Mouse (Mus musculus) thymus, postnatal 14 days (tissue): ENCODE measurements around the gene B4galnt3.
A peak's percentile ranks its signal among the peaks of the same experiment; 100 is the strongest.

Experiments used
- DNase-seq: peaks from one replicate; pipeline ENCODE4 v3.0.0; 2021

The B4galnt3 gene

GRCm38 (mm10) chr6:120185012-120185730 lies 109.2 kb downstream of the B4galnt3 start:
- DNase-seq: no peak

DNA sequence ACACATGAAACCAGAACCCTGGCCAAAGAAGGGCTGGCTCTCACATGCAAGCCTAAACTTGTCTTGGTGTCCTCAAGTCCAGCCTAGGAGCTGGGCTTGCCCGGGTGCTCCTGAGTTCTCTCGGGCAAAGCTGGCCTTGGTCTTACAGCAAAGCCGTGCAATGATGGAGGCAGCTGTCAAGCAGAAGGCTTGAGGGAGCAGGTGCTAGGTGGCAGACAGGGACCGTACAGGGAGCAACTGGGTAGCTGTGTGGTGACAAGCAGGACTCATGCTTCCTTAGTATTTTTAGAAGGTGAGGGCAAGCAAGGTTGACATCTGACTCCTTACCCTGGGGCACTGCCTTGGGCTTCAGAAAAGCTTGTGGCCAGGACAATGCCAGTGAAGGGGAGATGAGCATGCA lies 110.6 kb downstream of the B4galnt3 start:
- no peak for DNase-seq

DNA sequence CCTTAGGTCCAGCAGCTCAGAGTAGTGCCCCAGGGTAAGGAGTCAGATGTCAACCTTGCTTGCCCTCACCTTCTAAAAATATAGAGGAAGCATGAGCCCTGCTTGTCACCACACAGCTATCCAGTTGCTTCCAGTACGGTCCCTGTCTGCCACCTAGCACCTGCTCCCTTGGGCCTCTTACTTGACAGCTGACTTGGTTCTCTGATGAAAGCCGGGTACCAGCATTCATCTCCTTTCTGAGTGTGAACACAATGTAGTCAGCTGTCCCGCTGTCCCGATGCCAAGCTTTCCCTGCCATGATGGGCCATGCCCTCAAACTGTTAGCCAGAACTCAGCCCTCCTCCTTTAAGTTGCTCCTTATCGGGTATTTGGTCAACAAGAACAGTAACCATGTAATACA lies 112.2 kb downstream of the B4galnt3 start:
- no peak for DNase-seq

DNA sequence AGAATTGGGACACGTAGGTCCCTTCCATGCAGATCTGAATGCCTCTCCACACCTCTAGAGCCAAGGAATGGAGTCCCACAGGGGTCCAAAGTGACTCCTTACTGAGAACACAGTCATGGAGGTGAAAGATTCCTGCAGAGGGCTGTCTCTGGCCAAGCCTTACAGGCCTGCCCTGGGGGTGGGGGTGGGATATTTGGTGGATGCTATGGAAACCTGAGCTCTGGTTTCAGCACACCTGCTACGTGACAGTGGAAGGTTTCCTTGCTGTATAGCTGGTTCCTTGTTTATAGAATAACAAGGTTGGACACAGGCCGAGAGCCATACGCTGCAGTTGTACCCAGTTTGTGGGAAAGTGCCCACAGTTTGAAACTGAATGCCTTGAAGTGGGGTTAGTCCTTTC lies 113.9 kb downstream of the B4galnt3 start:
- no peak for DNase-seq

GRCm38 (mm10) chr6:120179756-120180206 lies 114.6 kb downstream of the B4galnt3 start:
- no peak for DNase-seq

DNA sequence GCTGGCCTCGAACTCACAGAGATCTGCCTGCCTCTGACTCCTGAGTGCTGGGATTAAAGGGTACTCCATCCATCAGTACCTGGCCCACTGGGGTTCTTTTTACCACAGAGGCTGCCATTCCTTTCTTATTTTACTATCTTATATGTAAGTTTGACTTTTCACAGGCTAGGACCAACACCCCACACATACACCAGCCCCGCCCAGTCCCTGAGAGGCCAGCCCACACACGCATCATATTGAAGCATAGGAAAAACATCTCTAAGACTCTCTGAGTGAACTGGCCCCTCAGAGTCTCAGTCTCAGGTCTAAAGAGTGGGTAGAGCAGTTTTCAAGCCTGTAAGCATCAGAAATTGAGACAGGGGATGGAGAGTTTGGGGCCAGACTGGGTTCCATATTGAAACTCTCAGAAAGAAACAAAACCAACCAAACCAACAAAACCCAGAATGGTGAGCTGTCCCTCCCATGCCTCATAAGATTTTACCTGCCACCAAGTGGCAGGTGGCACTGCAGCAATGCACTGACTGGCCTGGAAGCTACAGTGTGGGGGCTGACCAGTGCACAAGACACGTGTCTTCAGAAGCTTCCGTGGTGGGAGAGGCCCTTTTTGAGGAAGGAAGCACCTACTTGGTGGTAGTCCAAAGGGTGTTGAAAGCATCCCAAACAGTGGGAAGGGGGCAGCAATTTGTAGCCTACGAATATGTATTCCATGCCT lies 115.2 kb downstream of the B4galnt3 start:
- no peak for DNase-seq

GRCm38 (mm10) chr6:120175650-120176049 lies 118.7 kb downstream of the B4galnt3 start:
- DNase-seq: no peak

DNA sequence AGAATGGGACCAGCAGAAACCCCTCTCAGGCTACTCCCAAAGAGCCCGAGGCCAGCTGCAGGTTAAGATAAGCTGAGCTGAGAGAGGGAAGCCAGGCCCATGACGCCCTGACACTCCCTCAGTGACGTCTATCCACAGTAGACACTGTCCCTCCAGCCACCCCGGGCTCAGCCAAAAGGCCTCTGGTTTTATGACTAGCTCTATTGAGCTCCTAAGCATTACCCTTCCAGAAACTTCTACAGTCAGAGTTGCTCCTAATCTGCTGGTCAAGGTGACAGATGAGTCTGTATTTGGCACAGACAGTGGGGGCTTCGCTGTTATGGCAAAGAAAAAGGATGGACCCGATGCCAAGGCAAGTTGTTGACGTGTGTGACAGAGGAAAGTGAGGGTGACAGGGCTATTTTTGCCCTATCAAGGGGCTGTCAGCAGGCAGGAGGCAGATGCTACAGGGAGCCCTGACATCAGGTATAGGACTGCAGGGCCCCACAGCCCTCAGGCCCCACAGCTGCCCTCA lies 119.7 kb downstream of the B4galnt3 start:
- DNase-seq: no peak

DNA sequence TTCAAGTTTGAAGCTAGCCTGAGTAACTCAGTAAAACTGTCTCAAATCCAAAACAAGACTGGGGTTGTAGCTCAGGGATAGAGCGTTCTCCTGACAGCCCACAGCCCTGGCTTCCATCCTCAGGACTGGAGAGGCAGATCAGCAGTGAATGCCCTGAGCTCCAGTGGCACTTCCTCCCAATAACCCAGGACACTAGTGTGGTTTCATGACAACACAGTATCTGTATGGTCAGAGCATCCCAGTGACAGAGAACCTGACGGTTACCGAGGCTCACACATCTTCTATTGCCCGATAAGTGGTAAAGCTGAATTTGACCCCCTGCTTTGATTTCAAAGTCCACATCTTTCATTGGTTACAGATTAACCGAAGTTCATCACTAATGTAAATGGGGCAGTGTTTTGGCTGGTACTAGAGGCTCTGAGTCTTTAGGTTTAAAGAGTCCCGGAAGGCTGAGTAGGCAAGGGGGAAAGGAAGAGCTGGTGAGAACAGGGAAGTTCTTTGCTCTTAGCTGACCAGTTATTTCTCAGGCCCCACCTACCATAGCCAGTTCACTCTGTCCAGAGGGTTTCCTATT lies 120.2 kb downstream of the B4galnt3 start:
- DNase-seq: no peak

DNA sequence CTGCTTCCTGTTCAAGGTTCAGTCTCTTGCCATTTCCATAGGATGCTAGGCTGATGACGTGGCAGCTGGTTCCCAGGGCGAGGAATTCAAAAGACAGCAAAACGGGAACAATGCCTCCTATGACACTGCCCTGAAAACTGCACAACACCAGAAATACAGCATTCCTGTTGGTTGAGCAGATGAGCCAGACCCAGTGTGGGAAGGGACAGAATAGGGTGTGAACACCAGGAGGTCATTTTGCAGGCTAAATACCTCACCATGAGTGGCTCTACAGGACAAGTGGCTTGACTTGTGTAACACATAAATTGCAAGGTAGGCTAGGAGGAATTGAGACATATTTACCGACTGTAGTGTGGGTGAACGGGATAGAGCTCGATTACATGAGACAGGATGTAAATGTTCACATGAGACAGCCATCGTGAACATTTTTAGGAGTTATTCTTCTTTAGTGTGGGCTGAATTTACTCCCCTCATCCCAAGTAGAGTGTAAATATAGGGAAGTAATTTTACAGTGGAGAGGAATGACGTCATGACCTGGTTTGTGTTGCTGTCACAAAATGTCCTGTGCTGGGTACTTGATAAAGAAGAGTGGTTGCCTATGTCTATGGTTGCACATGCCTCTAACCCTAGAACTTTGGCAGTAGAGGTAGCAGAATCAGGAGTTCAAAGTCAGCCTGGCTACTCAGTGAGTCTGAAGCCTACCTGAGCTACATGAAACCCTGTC lies 121.9 kb downstream of the B4galnt3 start:
- no peak for DNase-seq

- no peak for DNase-seq
Observed at GRCm38 (mm10) chr6:120167574-120167973, 126.8 kb downstream of the B4galnt3 start.

DNA sequence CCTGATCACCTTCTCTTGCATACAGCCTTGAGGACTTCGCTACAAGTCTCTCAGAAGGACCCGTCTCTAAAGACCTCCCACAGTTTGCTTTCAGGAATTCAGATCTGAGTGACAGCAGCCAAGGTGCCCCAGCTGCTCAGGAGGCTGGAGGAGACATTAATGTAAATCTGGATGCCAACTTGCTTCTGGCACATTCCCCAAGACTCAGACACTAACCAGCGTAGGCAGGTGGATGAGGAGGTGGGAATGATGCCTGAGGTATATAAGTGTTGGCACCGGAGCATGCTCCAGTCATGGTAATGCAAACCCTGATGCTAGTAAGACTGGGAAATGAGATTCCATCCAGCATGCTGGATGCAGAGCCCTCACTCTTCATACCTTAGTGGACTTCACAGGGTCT lies 129.6 kb downstream of the B4galnt3 start:
- no peak for DNase-seq

DNA sequence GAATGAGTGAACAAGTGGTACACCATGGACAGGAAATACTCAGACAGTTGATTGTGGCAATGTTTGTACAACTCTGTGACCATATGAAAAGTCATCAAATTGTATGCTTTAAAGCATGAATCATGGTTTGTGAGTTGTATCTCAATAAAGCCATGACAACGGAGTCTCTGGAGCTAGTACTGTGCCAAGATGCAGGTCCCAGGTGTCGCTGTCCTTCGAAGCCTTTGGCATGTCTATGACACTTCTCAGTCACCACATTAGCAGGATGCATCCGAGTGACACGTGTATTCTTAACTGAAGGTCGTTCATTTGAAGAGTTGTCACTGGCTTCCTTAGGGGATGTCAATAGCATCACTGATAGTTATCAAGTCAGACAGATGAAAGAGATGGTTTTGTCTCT lies 131.4 kb downstream of the B4galnt3 start:
- DNase-seq: no peak

- DNase-seq: no peak
Observed at GRCm38 (mm10) chr6:120159133-120159901, 135.0 kb downstream of the B4galnt3 start.

DNA sequence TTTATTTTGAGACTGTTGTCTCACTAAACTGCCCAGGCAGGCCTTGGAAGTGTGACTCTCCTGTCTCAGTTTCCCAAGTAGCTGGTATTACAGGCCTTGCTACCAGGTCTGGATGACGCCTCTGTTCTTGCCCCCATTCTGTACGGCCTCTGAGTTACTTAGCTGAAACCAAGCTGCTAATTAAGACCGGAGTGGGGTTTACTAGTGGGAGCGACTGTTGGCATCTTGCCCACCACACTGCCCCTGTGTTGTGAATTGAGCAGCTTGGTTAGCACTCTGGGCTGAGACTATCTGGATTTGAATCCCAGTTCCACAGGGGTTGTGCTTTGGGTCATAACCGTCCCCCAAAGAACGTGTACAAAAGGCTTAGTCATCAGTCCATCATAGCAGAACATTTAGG lies 136.9 kb downstream of the B4galnt3 start:
- no peak for DNase-seq

GRCm38 (mm10) chr6:120155510-120155909 lies 138.8 kb downstream of the B4galnt3 start:
- no peak for DNase-seq

DNA sequence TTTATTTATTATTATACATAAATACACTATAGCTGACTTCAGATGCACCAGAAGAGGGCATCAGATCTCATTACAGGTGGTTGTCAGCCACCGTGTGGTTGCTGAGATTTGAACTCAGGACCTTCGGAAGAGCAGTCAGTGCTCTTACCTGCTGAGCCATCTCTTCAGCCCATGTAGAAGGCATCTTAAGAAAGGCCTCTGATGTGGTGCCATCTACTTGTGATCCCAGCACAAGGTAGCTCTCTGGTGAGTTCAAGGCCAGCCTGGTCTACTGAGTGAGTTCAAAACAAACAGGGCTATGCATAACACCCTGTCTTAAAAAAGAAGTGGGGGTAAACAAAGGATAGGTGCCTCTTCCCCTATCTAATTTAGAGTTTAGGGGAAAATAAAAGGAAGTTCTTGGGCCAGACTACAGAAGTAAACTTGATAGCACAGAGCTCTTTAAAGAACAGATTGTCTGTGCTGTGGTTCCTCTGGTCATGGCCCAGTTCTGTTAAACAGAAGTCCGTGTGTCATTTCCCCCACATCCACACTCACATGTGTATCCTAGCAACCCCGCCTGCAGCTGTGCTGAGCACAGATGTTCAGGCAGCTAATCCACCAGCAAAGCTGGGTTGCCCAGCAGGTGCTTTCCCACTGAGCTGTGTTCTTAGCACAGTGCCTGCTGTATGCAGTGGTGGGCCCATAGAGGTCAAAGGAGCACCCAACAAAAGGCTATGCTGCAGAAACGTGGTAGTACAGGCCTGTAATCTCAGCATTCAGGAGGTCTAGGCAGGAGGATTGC lies 139.6 kb downstream of the B4galnt3 start:
- DNase-seq: peak; percentile 81
